Mouse (Mus musculus) heart, postnatal 0 days (tissue): ENCODE results near the gene A4gnt. TPM values are rescaled to one million over a fixed set of nuclear protein-coding genes. Genes with fewer than 3 reads are reported as not detected.

ENCODE experiments used
- ATAC-seq: fragments of 200-750 bp; cut with Nextera tagmentation; 2 replicates; pipeline ENCODE4 v1.8.0; 2017; ENCODE audit warnings: low read depth, moderate number of reproducible peaks, moderate library complexity; ENCODE audit not compliant: insufficient read depth
- DNase-seq: peaks from one replicate; pipeline ENCODE4 v3.0.0-alpha.2; 2016; ENCODE audit warnings: low spot score
- H3K27ac ChIP-seq: fragments of 300-500 bp; sonication (generic); 2 replicates; pipeline ENCODE4 v1.5.1; 2014; ENCODE audit warnings: low read depth, mild to moderate bottlenecking
- H3K27me3 ChIP-seq: fragments of 300-500 bp; sonication (generic); 2 replicates; pipeline ENCODE4 v1.6.1; 2014; ENCODE audit warnings: low read length, mixed read lengths; ENCODE audit not compliant: control insufficient read depth, insufficient read depth
- H3K36me3 ChIP-seq: fragments of 300-500 bp; sonication (generic); replicated peaks from 2 replicates; pipeline ENCODE4 v1.6.1; 2014; ENCODE audit warnings: low read length, mixed read lengths; ENCODE audit not compliant: control insufficient read depth, insufficient read depth
- H3K4me1 ChIP-seq: fragments of 300-500 bp; sonication (generic); 2 replicates; pipeline ENCODE4 v1.6.1; 2014; ENCODE audit warnings: antibody characterized with exemption; ENCODE audit not compliant: control insufficient read depth, insufficient read depth
- H3K4me2 ChIP-seq: fragments of 300-500 bp; sonication (generic); 2 replicates; pipeline ENCODE4 v1.6.1; 2014; ENCODE audit warnings: low read depth, mild to moderate bottlenecking, low read length, moderate library complexity
- H3K4me3 ChIP-seq: fragments of 300-500 bp; sonication (generic); 2 replicates; pipeline ENCODE4 v1.5.1; 2014; ENCODE audit warnings: low read depth, low read length
- H3K9ac ChIP-seq: fragments of 300-500 bp; sonication (generic); replicated peaks from 2 replicates; pipeline ENCODE4 v1.6.1; 2014; ENCODE audit warnings: low read depth, low read length, mixed read lengths
- H3K9me3 ChIP-seq: fragments of 300-500 bp; sonication (generic); replicated peaks from 2 replicates; pipeline ENCODE4 v1.6.1; 2016; ENCODE audit warnings: low read length; ENCODE audit not compliant: control insufficient read depth
- CTCF ChIP-seq: IDR thresholded peaks from 2 replicates; pipeline ENCODE4 v1.5.1; 2016; ENCODE audit warnings: antibody characterized with exemption, control low read depth, low read depth
- EP300 ChIP-seq: IDR thresholded peaks from 2 replicates; pipeline ENCODE4 v1.6.1; 2016; ENCODE audit warnings: antibody characterized with exemption, low read depth
- WGBS: fragments of 180-500 bp; shearing (Covaris S2); extraction: QIAGEN DNeasy Blood & Tissue Kit; methylation state at CpG from one replicate; pipeline ENCODE4 v1.1.7; 2014; 5-methylcytosine and 5-hydroxymethylcytosine counted together
- polyA plus RNA-seq: library from polyadenylated mRNA; unstranded; fragments of >200 nt; fragmentation: Nextera tagmentation; extraction: Ambion mirVana; gene quantifications from 2 replicates; pipeline ENCODE4 v1.2.1, GENCODE M21; 2015
- total RNA-seq: library from RNA; depleted of rRNA; stranded (reverse); fragments of >200 nt; gene quantifications from 2 replicates; pipeline ENCODE4 v1.2.3, GENCODE M21; 2014; ENCODE audit warnings: low replicate concordance

Gene A4gnt
- total and polyA plus RNA-seq, 2 experiments from 2014 or later: not detected

- Histone ChIP-seq H3K27ac (peak overlapping the region; percentile 80; the same call in 1 of the 2 replicates), H3K4me2 (peak overlapping the region; percentile 73), H3K4me3 (no peak overlapping the region), H3K36me3 (no peaks in the 10 kb centered on the region), H3K4me1 (peaks cover 9% of the 10 kb centered on the region), H3K9me3 (peaks cover 5% of the 10 kb centered on the region; the same call in 1 of the 2 replicates), H3K9ac (no peak overlapping the region), H3K27me3 (no peaks in the 10 kb centered on the region)
- no peak for TF ChIP-seq EP300
- no peak for TF ChIP-seq CTCF
- ATAC-seq (no peak), DNase-seq (no peak)
- 68% methylated on average over 4 of the region's 4 CpGs for WGBS
Observed at GRCm38 (mm10) chr9:99628581-99628980, 16.3 kb downstream of the A4gnt start.

DNA sequence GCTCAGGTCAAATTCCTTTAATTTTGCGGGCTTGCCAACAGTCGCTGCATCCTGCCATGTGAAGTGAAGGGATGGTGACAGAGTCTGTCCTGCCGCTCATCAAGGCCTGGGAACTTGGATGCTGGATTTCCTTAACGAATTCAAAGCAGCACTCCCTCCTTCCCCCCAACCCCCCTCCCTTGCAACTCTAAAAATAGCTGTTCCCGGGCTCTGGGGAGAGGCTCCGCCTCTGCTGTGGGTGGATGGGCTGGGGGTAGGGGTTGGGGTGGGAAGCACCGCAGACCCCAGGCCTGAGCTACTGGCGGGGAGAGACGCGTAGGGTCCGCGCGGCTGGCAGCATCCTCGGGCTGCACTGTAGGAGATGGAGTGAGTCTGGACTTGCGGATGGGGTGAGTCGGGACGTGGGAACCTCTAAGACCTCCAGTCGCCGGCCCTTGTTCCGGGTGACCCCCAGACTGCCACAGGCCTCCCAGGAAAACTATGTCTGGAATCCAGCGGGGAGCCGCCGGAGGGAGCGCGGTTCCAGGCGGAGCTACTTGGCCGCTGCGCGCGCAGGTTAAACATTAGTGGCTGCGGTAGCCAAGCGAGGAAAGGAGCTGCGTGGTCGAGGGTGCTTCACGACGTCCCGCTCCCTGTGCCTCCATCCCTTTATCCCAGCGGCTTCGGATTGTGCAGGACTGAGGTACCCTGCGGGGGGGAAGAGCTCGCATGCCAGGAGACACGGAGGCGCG, 17.1 kb downstream of the A4gnt start, which contains the start of gene Dzip1l:
Gene Dzip1l, plus strand, starts transcription at position 216 of the 731 bp plus-strand sequence.
- Histone ChIP-seq H3K4me1 (peaks cover 9% of the 10 kb centered on the region), H3K9me3 (peaks cover 5% of the 10 kb centered on the region; the same call in 1 of the 2 replicates), H3K4me2 (peak within 1 kb of the TSS; percentile 73), H3K27ac (peak within 1 kb of the TSS; percentile 80), H3K4me3 (peak within 1 kb of the TSS; percentile 54), H3K9ac (peak within 1 kb of the TSS; percentile 50), H3K27me3 (no peaks in the 10 kb centered on the region), H3K36me3 (no peaks in the 10 kb centered on the region)
- ATAC-seq: peak; percentile 93
- peak; percentile 79 for DNase-seq
- WGBS: under 1% methylated on average over 44 of the region's 44 CpGs
- no peak for TF ChIP-seq CTCF
- no peak for TF ChIP-seq EP300

DNA sequence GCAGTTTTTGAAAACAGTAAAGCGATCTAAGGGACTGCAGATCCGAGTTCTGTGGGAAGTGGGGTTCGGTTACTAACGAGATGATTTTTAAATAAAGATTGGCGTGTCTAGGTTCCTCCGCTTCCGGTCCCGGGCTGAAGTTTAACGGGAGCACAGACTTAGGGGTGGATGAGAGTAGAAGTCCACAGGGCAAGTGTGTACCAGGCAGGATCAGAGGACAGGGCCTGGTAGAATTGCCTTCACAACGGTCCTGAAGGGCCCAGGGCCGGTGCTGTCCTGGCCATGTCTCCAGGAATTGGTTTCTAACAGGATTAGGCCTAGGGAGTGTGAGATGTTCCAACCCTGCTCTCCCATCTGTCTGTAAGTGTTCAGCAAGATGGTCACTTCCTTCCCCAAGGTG, 17.8 kb downstream of the A4gnt start:
- ATAC-seq (no peak), DNase-seq (peak; percentile 11)
- 1% methylated on average over 11 of the region's 11 CpGs for WGBS
- Histone ChIP-seq H3K4me2 (peak overlapping the region; percentile 73), H3K9me3 (peaks cover 5% of the 10 kb centered on the region; the same call in 1 of the 2 replicates), H3K27me3 (no peaks in the 10 kb centered on the region), H3K4me3 (peak overlapping the region; percentile 54), H3K27ac (peak overlapping the region; percentile 80), H3K9ac (peak overlapping the region; percentile 50), H3K36me3 (no peaks in the 10 kb centered on the region), H3K4me1 (peaks cover 9% of the 10 kb centered on the region)
- TF ChIP-seq CTCF (no peak), EP300 (no peak)

DNA sequence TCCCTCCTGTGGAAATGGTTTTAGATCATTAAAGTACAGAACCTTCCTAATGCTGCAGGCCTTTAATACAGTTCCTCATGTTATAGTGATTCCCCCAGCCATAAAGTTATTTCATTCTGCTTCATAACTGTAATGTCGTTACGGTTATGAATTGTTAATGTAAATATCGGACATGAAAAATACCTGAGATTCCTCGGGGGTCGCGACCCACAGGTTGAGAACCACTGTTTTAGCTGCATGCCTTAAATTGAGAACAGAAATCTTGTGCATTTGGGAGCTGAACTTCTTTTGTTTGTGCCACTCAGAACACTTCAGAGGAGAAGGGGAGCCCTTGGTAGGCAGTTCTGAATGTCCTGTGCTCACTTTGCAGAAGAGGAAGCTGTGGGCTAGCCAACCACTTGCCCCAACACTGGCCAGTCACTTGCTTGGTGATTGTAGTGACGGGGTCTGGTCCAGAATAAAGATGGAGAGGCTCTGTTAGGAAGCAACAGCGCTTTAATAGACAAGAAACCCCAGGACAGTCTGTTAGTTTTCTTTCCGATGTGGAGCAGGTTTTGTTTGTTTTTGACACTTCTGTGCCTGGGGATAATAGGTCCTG, 18.3 kb downstream of the A4gnt start:
- Histone ChIP-seq H3K9me3 (peaks cover 5% of the 10 kb centered on the region; the same call in 1 of the 2 replicates), H3K9ac (peak overlapping the region; percentile 50), H3K36me3 (no peaks in the 10 kb centered on the region), H3K27ac (peak overlapping the region; percentile 80), H3K4me3 (peak overlapping the region; percentile 54), H3K4me1 (peaks cover 9% of the 10 kb centered on the region), H3K27me3 (no peaks in the 10 kb centered on the region), H3K4me2 (peak overlapping the region; percentile 73)
- ATAC-seq: no peak
- no peak for DNase-seq
- no peak for TF ChIP-seq EP300
- no peak for TF ChIP-seq CTCF
- 32% methylated on average over 9 of the region's 9 CpGs for WGBS

GRCm38 (mm10) chr9:99631781-99632180, 19.5 kb downstream of the A4gnt start:
- Histone ChIP-seq H3K9me3 (peaks cover 5% of the 10 kb centered on the region; the same call in 1 of the 2 replicates), H3K27me3 (no peaks in the 10 kb centered on the region), H3K4me3 (no peak overlapping the region), H3K4me2 (peak overlapping the region; percentile 38), H3K9ac (no peak overlapping the region), H3K4me1 (peaks cover 9% of the 10 kb centered on the region), H3K36me3 (0 out of 2 replicates have a peak, but pooled peaks cover under 1% of the 10 kb centered on the region), H3K27ac (no peak overlapping the region)
- 46% methylated on average over 2 of the region's 2 CpGs for WGBS
- TF ChIP-seq EP300 (no peak), CTCF (no peak)
- ATAC-seq: no peak
- no peak for DNase-seq
